Mouse (Mus musculus): Measurements from ENCODE around the gene Map3k11.
"Not testable (repeated sequence)": the region's sequence is repeated elsewhere in the genome, so short reads cannot be mapped to it uniquely, and the experiment has no call there.

- TF ChIP-seq CTCF (IDR thresholded peaks at IDR 0.05; ENCODE audit: extremely low read depth, insufficient read depth, insufficient read length, insufficient replicate concordance); POLR2A (IDR thresholded peaks at IDR 0.05; ENCODE audit: low read depth, low read length): not testable (repeated sequence)
These were observed 1.6 kb upstream of the Map3k11 start for GRCm38 (mm10) chr19:5686954-5687353.
